Mouse (Mus musculus): ENCODE results near the gene Iltifb. TPM values are rescaled to one million over a fixed set of nuclear protein-coding genes. Genes with fewer than 3 reads are reported as not detected.

The Iltifb gene
- polyA plus RNA-seq (2012; ENCODE audit: low replicate concordance) = not detected in 2 replicates

DNA sequence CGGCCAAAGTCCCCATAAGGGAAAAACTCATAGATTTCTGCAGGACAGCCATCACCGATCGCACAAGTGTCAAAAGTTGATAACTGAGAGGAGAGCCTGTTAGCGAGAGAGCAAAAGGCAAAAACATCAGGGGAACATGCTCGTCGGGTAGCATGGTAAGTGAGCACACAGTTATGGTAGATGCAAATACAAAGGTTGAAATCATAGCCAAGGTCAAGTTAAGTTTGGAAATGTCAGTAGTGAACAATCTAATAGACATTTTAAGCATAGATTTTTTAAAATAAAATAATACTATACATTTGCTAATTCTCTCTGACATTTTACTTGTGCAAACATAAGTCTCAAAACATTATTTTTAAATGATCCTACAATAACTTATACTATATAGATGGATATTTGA lies at the start of gene Iltifb:
TSS of gene Iltifb (minus strand) at position 101 of the 400 bp plus-strand sequence.

DNA sequence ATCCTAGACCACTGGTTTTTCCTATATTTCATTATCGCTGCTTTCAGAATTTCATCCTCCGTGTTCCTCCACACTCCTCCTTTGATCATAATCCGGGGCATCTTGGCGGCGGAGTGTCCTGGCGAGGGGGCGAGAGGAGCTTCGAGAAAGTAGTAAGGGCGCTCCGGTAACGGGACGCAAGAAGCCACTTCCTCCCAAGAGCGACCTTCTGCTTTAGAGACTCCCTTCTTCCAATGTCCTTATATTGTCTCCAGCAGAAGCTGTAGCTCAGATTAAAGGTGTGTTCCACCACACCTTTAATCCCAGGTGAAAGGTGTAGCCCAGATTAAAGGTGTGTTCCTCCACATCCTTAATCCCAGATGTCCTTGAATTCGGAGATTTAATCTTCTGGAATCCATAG lies 48.3 kb upstream of the Iltifb start, which contains the start of gene Gm9046:
TSS of gene Gm9046 (minus strand) at position 101 of the 400 bp plus-strand sequence.

DNA sequence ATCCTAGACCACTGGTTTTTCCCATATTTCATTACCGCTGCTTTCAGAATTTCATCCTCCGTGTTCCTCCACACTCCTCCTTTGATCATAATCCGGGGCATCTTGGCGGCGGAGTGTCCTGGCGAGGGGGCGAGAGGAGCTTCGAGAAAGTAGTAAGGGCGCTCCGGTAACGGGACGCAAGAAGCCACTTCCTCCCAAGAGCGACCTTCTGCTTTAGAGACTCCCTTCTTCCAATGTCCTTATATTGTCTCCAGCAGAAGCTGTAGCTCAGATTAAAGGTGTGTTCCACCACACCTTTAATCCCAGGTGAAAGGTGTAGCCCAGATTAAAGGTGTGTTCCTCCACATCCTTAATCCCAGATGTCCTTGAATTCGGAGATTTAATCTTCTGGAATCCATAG lies 42.9 kb upstream of the Iltifb start, which contains the start of gene Gm9045:
TSS of gene Gm9045 (minus strand) at position 101 of the 400 bp plus-strand sequence.

DNA sequence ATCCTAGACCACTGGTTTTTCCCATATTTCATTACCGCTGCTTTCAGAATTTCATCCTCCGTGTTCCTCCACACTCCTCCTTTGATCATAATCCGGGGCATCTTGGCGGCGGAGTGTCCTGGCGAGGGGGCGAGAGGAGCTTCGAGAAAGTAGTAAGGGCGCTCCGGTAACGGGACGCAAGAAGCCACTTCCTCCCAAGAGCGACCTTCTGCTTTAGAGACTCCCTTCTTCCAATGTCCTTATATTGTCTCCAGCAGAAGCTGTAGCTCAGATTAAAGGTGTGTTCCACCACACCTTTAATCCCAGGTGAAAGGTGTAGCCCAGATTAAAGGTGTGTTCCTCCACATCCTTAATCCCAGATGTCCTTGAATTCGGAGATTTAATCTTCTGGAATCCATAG lies 37.5 kb upstream of the Iltifb start, which contains the start of gene Gm9044:
TSS of gene Gm9044 (minus strand) at position 101 of the 400 bp plus-strand sequence.

DNA sequence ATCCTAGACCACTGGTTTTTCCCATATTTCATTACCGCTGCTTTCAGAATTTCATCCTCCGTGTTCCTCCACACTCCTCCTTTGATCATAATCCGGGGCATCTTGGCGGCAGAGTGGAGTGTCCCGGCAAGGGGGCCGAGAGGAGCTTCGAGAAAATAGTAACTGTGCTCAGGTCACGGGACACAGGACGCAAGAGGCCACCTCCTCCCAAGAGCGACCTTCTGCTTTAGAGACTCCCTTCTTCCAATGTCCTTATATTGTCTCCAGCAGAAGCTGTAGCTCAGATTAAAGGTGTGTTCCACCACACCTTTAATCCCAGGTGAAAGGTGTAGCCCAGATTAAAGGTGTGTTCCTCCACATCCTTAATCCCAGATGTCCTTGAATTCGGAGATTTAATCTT lies 32.0 kb upstream of the Iltifb start, which contains the start of gene Gm9040:
TSS of gene Gm9040 (minus strand) at position 101 of the 400 bp plus-strand sequence.

DNA sequence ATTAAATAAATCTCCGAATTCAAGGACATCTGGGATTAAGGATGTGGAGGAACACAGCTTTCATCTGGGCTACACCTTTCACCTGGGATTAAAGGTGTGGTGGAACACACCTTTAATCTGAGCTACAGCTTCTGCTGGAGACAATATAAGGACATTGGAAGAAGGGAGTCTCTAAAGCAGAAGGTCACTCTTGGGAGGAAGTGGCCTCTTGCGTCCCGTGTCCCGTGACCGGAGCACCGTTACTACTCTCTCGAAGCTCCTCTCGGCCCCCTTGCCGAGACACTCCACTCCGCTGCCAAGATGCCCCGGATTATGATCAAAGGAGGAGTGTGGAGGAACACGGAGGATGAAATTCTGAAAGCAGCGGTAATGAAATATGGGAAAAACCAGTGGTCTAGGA lies 36.5 kb downstream of the Iltifb start, which contains the start of gene Gm32802:
TSS of gene Gm32802 (plus strand) at position 301 of the 400 bp plus-strand sequence.

DNA sequence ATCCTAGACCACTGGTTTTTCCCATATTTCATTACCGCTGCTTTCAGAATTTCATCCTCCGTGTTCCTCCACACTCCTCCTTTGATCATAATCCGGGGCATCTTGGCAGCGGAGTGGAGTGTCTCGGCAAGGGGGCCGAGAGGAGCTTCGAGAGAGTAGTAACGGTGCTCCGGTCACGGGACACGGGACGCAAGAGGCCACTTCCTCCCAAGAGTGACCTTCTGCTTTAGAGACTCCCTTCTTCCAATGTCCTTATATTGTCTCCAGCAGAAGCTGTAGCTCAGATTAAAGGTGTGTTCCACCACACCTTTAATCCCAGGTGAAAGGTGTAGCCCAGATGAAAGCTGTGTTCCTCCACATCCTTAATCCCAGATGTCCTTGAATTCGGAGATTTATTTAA lies 54.2 kb downstream of the Iltifb start, which contains the start of gene Gm32717:
TSS of gene Gm32717 (minus strand) at position 101 of the 400 bp plus-strand sequence.

Other genes starting within 250 kb of the Iltifb start
- 9.1 and 28.1 TPM in 2 replicates for gene Mdm1, start 153.2 kb downstream of the Iltifb start, polyA plus RNA-seq (2012; ENCODE audit: low replicate concordance)
- not detected in 2 replicates for gene Il22, start 90.1 kb downstream of the Iltifb start, polyA plus RNA-seq (2012; ENCODE audit: low replicate concordance)
- not detected in 2 replicates for gene Gm32717, start 54.3 kb downstream of the Iltifb start, polyA plus RNA-seq (2012; ENCODE audit: low replicate concordance)
- gene Gm32802, start 36.4 kb downstream of the Iltifb start, polyA plus RNA-seq (2012; ENCODE audit: low replicate concordance) = not detected in 2 replicates
- not detected in 2 replicates for gene Gm9040, start 31.9 kb upstream of the Iltifb start, polyA plus RNA-seq (2012; ENCODE audit: low replicate concordance)
- not detected in 2 replicates for gene Gm9044, start 37.4 kb upstream of the Iltifb start, polyA plus RNA-seq (2012; ENCODE audit: low replicate concordance)
- 0.33 TPM in 1 of 2 replicates, not detected in the other for gene Gm9045, start 42.8 kb upstream of the Iltifb start, polyA plus RNA-seq (2012; ENCODE audit: low replicate concordance)
- not detected in 2 replicates for gene Gm9046, start 48.2 kb upstream of the Iltifb start, polyA plus RNA-seq (2012; ENCODE audit: low replicate concordance)
- not detected in 2 replicates for gene Gm9048, start 53.6 kb upstream of the Iltifb start, polyA plus RNA-seq (2012; ENCODE audit: low replicate concordance)
- 0.33 TPM in 1 of 2 replicates, not detected in the other for gene Gm9049, start 59.1 kb upstream of the Iltifb start, polyA plus RNA-seq (2012; ENCODE audit: low replicate concordance)
- not detected in 2 replicates for gene Ifng, start 146.0 kb upstream of the Iltifb start, polyA plus RNA-seq (2012; ENCODE audit: low replicate concordance)